Comparison of ENCODE assay signal across 8 mouse cellular contexts in genomic region chr4:152332952-152333351, GRCm38 (mm10). TPM values are rescaled to one million over a fixed set of nuclear protein-coding genes. Genes with fewer than 3 reads are reported as not detected.
DNase-seq lines count a peak whose midpoint lies in the region; ATAC-seq lines count a peak whose summit lies in the region.

No protein-coding gene starts in this region.

- H3K27me3 ChIP-seq in heart, embryonic 16.5 days (ENCODE audit: control insufficient read depth, insufficient read depth, low read length): peaks cover 12% of the 10 kb centered on the region

- H3K4me1 ChIP-seq in heart, embryonic 16.5 days (ENCODE audit: control insufficient read depth, insufficient read depth, low read length): 0 out of 2 replicates have a peak, but pooled peaks cover 2% of the 10 kb centered on the region

- H3K9ac ChIP-seq in heart, embryonic 16.5 days (ENCODE audit: low read length): no peak overlapping the region

- WGBS in heart, embryonic 16.5 days: 40% methylated on average over 2 of the region's 2 CpGs

- H3K9me3 ChIP-seq in heart, embryonic 16.5 days (replicated peaks; ENCODE audit: control insufficient read depth, low read length): no peaks in the 10 kb centered on the region

- no peak overlapping the region for H3K4me2 ChIP-seq in heart, embryonic 16.5 days (ENCODE audit: low read depth, low read length)

- peak; percentile 65 to 70 for DNase-seq in B cell, adult 2 months
- DNase-seq in MN1 (ENCODE audit: low spot score): peak; percentile 87
- DNase-seq in embryo, embryonic 9.5 days (ENCODE audit: extremely low spot score): peak; percentile 70
- peak; percentile 75 for DNase-seq in kidney, postnatal 14 days
- peak; percentile 76 for DNase-seq in lung, postnatal 14 days
- peak; percentile 89 for DNase-seq in retina, postnatal 1 day
- no peak for DNase-seq in cerebellum, adult 9-10 months

- peak; percentile 47 for ATAC-seq in heart, embryonic 16.5 days (replicated peaks; ENCODE audit: extremely low read depth, insufficient read depth, low FRiP score)

- H3K4me3 ChIP-seq in heart, embryonic 16.5 days (ENCODE audit: low read length): no peak overlapping the region

- H3K27ac ChIP-seq in heart, embryonic 16.5 days (ENCODE audit: low read length): no peak overlapping the region

- peaks cover 60% of the 10 kb centered on the region for H3K36me3 ChIP-seq in heart, embryonic 16.5 days (ENCODE audit: control insufficient read depth, insufficient read depth)

RNA-seq across cellular contexts. Expression of gene Chd5, which starts 5.5 kb away (rescaled TPM):
- 0.02 and 0.04 TPM in 2 replicates for polyA plus RNA-seq in heart, embryonic 16.5 days (2015; fragmentation: Nextera tagmentation; extraction: Ambion mirVana)

RNA-seq across cellular contexts. Expression of gene Rpl22, which starts 7.4 kb away (rescaled TPM):
- polyA plus RNA-seq in heart, embryonic 16.5 days (2015; fragmentation: Nextera tagmentation; extraction: Ambion mirVana): 186 and 190 TPM in 2 replicates

RNA-seq across cellular contexts. Expression of gene Rnf207, which starts 14.2 kb away (rescaled TPM):
- polyA plus RNA-seq in heart, embryonic 16.5 days (2015; fragmentation: Nextera tagmentation; extraction: Ambion mirVana): 118 and 122 TPM in 2 replicates

RNA-seq across cellular contexts. Expression of gene Icmt, which starts 35.9 kb away (rescaled TPM):
- polyA plus RNA-seq in heart, embryonic 16.5 days (2015; fragmentation: Nextera tagmentation; extraction: Ambion mirVana): 19.3 and 23.3 TPM in 2 replicates

RNA-seq across cellular contexts. Expression of gene Hes3, which starts 41.5 kb away (rescaled TPM):
- not detected in 2 replicates for polyA plus RNA-seq in heart, embryonic 16.5 days (2015; fragmentation: Nextera tagmentation; extraction: Ambion mirVana)
